Mouse (Mus musculus): ENCODE results near the gene Usp2. TPM values are rescaled to one million over a fixed set of nuclear protein-coding genes. Genes with fewer than 3 reads are reported as not detected.

Usp2 gene
- total RNA-seq, 1 experiment = 3.9 TPM

DNA sequence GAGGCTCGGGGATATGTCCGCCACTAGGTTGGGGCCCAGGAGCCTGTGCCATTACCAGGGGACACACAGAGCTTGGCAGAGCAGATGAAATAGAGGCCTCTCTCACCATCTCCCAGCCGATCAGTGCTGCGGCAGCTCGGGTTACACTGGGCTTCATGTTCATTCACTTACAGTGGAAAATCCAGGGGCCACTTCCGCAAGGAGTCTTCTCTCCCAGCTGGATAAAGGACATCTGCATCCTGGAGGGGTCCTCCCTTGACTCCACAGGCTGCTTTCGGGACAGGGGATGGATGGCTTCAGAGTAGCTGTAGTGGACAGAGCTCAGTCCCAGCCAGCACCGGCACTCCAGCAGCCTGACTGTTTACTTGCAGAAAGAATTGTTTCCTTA is 4.0 kb downstream of the Usp2 start:
- H3K27ac ChIP-seq (ENCODE audit: insufficient read depth, low read depth, low read length, poor library complexity, severe bottlenecking) = no peak overlapping the region
- DNase-seq (ENCODE audit: low read depth, low spot score) = no peak
- H3K4me3 ChIP-seq (ENCODE audit: insufficient read depth in 1 of 2, low read depth in 1 of 2, low read length in 2 of 2, poor library complexity in 1 of 2, severe bottlenecking in 1 of 2) = no peak overlapping the region
- H3K9me3 ChIP-seq (ENCODE audit: control insufficient read depth, insufficient read depth, low read depth, low read length) = no peaks in the 10 kb centered on the region
- in situ Hi-C loops (cut with MboI; ENCODE audit: low sequenced_read_pairs in 2 of 2, unreplicated experiment in 2 of 2) = no loop called here
- no peak overlapping the region for H3K9ac ChIP-seq (ENCODE audit: insufficient read depth, low read depth, low read length, poor library complexity, severe bottlenecking)
- H3K4me1 ChIP-seq (ENCODE audit: control insufficient read depth in 2 of 2, insufficient read depth in 2 of 2, low read length in 2 of 2, poor library complexity in 1 of 2) = peaks cover 0 to 18% of the 10 kb centered on the region in 2 experiments; a peak in 1 of 4 replicates
- TF ChIP-seq ZC3H11A (IDR thresholded peaks at IDR 0.05; ENCODE audit: borderline replicate concordance, low read depth, low read length) (no peak), MAFK (IDR thresholded peaks at IDR 0.05; ENCODE audit: insufficient read depth, low read depth, low read length) (no peak), ZNF384 (IDR thresholded peaks at IDR 0.05; ENCODE audit: low read depth, low read length) (no peak), HCFC1 (IDR thresholded peaks at IDR 0.05; ENCODE audit: borderline replicate concordance, insufficient read depth, low read length) (no peak), CHD2 (IDR thresholded peaks at IDR 0.05; ENCODE audit: low read depth, low read length) (no peak)
- H3K36me3 ChIP-seq (ENCODE audit: control insufficient read depth, insufficient read depth, low read length, poor library complexity, severe bottlenecking) = no peaks in the 10 kb centered on the region

DNA sequence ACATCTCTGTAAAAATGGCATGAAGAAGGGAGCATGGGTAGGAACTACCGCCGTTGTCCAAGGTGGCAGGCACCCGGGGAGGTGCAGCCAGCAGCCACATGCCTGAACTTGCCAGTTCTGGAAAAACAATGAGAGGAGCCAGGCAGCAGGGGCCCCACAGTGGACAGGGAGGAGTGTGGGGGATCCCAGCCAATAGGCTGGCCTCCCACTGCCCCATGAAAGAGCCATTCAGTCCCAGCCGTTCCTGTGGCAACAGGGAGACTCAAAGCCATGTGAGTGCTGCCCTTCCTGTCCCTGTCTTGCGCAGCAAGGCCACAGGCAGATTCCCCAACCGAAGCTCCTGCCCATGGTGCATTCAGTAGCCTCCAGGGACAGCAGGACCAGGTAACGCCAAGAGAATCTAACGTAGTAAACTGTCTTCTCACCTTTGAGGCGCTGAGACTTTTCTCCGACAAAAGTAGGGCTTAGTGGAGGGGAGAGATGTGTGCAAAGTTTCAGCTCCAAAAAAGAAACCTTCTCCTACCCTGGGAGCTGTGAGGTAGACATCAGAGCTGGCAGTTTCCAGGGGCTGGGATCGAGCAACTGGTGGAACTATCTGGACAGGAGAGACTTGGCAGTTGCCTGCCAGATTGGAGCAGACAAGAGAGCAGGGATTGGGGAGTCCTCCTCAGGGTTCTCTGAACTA is 5.2 kb downstream of the Usp2 start:
- H3K4me1 ChIP-seq (ENCODE audit: control insufficient read depth in 2 of 2, insufficient read depth in 2 of 2, low read length in 2 of 2, poor library complexity in 1 of 2) = peaks cover 0 to 18% of the 10 kb centered on the region in 2 experiments; a peak in 1 of 4 replicates
- TF ChIP-seq ZNF384 (IDR thresholded peaks at IDR 0.05; ENCODE audit: low read depth, low read length) = no peak
- no peak for TF ChIP-seq HCFC1 (IDR thresholded peaks at IDR 0.05; ENCODE audit: borderline replicate concordance, insufficient read depth, low read length)
- TF ChIP-seq ZC3H11A (IDR thresholded peaks at IDR 0.05; ENCODE audit: borderline replicate concordance, low read depth, low read length) = no peak
- no peak for TF ChIP-seq MAFK (IDR thresholded peaks at IDR 0.05; ENCODE audit: insufficient read depth, low read depth, low read length)
- no peak for TF ChIP-seq CHD2 (IDR thresholded peaks at IDR 0.05; ENCODE audit: low read depth, low read length)
- no peak overlapping the region for H3K4me3 ChIP-seq (ENCODE audit: insufficient read depth in 1 of 2, low read depth in 1 of 2, low read length in 2 of 2, poor library complexity in 1 of 2, severe bottlenecking in 1 of 2)
- no peaks in the 10 kb centered on the region for H3K9me3 ChIP-seq (ENCODE audit: control insufficient read depth, insufficient read depth, low read depth, low read length)
- H3K36me3 ChIP-seq (ENCODE audit: control insufficient read depth, insufficient read depth, low read length, poor library complexity, severe bottlenecking) = no peaks in the 10 kb centered on the region
- in situ Hi-C loops (cut with MboI; ENCODE audit: low sequenced_read_pairs in 2 of 2, unreplicated experiment in 2 of 2) = no loop called here
- H3K9ac ChIP-seq (ENCODE audit: insufficient read depth, low read depth, low read length, poor library complexity, severe bottlenecking) = no peak overlapping the region
- no peak overlapping the region for H3K27ac ChIP-seq (ENCODE audit: insufficient read depth, low read depth, low read length, poor library complexity, severe bottlenecking)
- DNase-seq (ENCODE audit: low read depth, low spot score) = no peak

DNA sequence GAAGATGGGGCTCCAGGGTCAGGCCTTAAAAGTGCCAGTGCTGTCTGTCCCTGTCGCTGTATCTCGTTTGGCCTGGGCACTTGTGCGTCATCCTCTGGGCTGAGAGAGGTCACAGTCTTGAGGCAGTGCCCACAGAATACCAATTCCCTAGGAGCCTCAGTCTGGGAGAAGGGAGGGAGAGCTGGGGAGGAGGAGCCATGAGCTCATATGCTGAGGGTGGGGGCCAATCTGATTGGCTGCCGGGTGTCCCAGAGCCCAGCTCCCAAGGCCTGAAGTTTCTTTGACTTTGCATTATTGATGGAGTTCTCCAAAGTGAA is 5.7 kb downstream of the Usp2 start:
- Histone ChIP-seq H3K9me3 (ENCODE audit: control insufficient read depth, insufficient read depth, low read depth, low read length) (no peaks in the 10 kb centered on the region), H3K9ac (ENCODE audit: insufficient read depth, low read depth, low read length, poor library complexity, severe bottlenecking) (no peak overlapping the region), H3K4me3 (ENCODE audit: insufficient read depth in 1 of 2, low read depth in 1 of 2, low read length in 2 of 2, poor library complexity in 1 of 2, severe bottlenecking in 1 of 2) (no peak overlapping the region), H3K36me3 (ENCODE audit: control insufficient read depth, insufficient read depth, low read length, poor library complexity, severe bottlenecking) (no peaks in the 10 kb centered on the region), H3K4me1 (ENCODE audit: control insufficient read depth in 2 of 2, insufficient read depth in 2 of 2, low read length in 2 of 2, poor library complexity in 1 of 2) (peaks cover 0 to 18% of the 10 kb centered on the region in 2 experiments; a peak in 1 of 4 replicates), H3K27ac (ENCODE audit: insufficient read depth, low read depth, low read length, poor library complexity, severe bottlenecking) (no peak overlapping the region)
- in situ Hi-C loops (cut with MboI; ENCODE audit: low sequenced_read_pairs in 2 of 2, unreplicated experiment in 2 of 2) = no loop called here
- TF ChIP-seq HCFC1 (IDR thresholded peaks at IDR 0.05; ENCODE audit: borderline replicate concordance, insufficient read depth, low read length) (no peak), ZNF384 (IDR thresholded peaks at IDR 0.05; ENCODE audit: low read depth, low read length) (no peak), MAFK (IDR thresholded peaks at IDR 0.05; ENCODE audit: insufficient read depth, low read depth, low read length) (no peak), ZC3H11A (IDR thresholded peaks at IDR 0.05; ENCODE audit: borderline replicate concordance, low read depth, low read length) (no peak), CHD2 (IDR thresholded peaks at IDR 0.05; ENCODE audit: low read depth, low read length) (no peak)
- no peak for DNase-seq (ENCODE audit: low read depth, low spot score)

DNA sequence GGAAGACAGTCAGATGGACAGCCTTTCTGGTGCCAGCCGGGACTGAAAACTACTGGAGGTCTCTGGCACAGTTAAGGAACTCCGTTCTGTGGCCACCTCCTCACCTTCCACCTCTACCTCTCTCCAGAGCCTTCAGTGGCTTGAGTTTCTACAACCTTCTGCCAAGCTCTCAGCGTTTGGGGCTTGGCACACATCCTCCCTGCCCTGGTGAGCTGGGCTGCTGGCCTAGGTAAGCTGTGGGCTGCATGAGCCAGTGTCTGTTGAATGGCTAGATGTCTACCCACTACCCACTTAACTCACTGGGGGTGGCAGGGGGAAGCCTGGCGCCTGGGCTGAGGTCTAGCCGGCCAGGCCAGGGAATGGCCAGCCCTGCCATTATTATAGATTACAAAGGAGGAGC is 6.3 kb downstream of the Usp2 start:
- no peak for TF ChIP-seq HCFC1 (IDR thresholded peaks at IDR 0.05; ENCODE audit: borderline replicate concordance, insufficient read depth, low read length)
- TF ChIP-seq MAFK (IDR thresholded peaks at IDR 0.05; ENCODE audit: insufficient read depth, low read depth, low read length) = no peak
- TF ChIP-seq CHD2 (IDR thresholded peaks at IDR 0.05; ENCODE audit: low read depth, low read length) = no peak
- no peak for TF ChIP-seq ZNF384 (IDR thresholded peaks at IDR 0.05; ENCODE audit: low read depth, low read length)
- no peak for TF ChIP-seq ZC3H11A (IDR thresholded peaks at IDR 0.05; ENCODE audit: borderline replicate concordance, low read depth, low read length)
- Histone ChIP-seq H3K9me3 (ENCODE audit: control insufficient read depth, insufficient read depth, low read depth, low read length) (no peaks in the 10 kb centered on the region), H3K27ac (ENCODE audit: insufficient read depth, low read depth, low read length, poor library complexity, severe bottlenecking) (no peak overlapping the region), H3K9ac (ENCODE audit: insufficient read depth, low read depth, low read length, poor library complexity, severe bottlenecking) (no peak overlapping the region), H3K36me3 (ENCODE audit: control insufficient read depth, insufficient read depth, low read length, poor library complexity, severe bottlenecking) (no peaks in the 10 kb centered on the region), H3K4me1 (ENCODE audit: control insufficient read depth in 2 of 2, insufficient read depth in 2 of 2, low read length in 2 of 2, poor library complexity in 1 of 2) (peaks cover 0 to 14% of the 10 kb centered on the region in 2 experiments; a peak in 1 of 4 replicates), H3K4me3 (ENCODE audit: insufficient read depth in 1 of 2, low read depth in 1 of 2, low read length in 2 of 2, poor library complexity in 1 of 2, severe bottlenecking in 1 of 2) (no peak overlapping the region)
- in situ Hi-C loops (cut with MboI; ENCODE audit: low sequenced_read_pairs in 2 of 2, unreplicated experiment in 2 of 2) = no loop called here
- DNase-seq (ENCODE audit: low read depth, low spot score) = no peak
